Mouse (Mus musculus): ENCODE measurements around the gene Ccdc65.
A peak's percentile ranks its signal among the peaks of the same experiment; 100 is the strongest.

Ccdc65 gene

DNA sequence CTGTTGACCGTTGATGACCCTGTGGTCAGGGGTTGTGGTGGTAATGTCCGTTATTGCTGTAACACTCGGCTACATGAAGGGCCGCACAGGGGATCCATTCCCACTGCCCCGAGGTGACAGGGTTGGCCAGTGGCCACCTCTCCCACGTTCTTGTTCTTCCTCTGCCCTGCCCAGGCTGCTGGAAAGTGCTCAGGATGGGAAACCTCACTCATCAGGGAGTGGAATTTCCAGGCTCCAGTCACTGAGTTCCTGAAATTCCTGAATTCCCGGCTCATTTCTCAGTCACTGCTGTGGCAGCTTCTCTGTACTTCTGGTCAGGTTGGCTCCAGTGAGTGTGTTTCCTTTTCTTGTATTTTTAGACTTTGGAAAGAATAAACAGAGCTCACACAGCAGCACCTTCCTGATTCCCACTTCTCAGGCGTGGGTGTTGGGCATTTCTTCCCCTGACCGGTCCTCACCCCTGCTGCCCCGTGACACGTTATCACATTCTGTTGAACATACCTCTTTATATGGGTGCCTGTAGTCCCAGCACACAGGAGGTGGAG lies 15.8 kb upstream of the Ccdc65 start:
- DNase-seq (ENCODE audit: low spot score in 2 of 2): no peak

DNA sequence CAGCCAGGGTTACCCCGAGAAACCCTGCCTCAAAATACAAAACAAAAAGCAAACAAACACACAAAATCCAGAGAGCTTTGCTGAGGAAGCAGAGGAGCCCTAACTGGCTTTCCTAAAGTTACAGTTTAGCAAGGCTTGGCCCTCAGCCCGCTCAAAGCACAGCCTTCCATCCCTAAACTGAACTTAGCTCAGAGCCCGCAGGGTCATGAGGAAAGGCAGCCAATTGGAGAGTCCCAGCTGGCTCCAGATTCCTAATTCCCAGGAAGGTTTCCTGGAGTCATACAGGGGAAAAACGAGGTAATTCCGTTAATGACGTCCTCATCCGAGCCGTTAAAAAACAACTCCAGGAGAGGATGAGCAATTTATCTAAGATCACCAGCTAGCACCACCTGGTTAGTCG lies 12.3 kb upstream of the Ccdc65 start:
- DNase-seq (ENCODE audit: low spot score in 2 of 2): no peak

DNA sequence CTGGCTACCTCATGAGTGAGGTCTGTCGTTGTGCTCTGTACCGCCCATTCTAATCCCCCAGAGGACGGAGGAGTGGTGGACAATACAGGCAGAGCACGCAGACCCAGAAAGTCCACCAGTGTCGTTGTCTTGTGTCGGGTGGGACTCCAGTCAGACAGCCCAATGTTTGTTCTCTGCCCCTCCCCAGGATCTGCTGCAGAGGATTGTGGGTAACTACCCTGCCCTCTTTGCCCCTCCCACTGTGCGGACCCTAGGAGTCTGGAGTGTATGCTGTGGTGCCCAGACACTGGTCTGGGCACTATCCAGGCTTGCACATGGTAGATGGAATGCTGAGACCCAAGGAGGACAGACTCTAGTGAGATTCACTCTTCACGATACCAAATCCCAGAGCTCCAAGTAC lies 11.8 kb upstream of the Ccdc65 start:
- no peak for DNase-seq (ENCODE audit: low spot score in 2 of 2)

DNA sequence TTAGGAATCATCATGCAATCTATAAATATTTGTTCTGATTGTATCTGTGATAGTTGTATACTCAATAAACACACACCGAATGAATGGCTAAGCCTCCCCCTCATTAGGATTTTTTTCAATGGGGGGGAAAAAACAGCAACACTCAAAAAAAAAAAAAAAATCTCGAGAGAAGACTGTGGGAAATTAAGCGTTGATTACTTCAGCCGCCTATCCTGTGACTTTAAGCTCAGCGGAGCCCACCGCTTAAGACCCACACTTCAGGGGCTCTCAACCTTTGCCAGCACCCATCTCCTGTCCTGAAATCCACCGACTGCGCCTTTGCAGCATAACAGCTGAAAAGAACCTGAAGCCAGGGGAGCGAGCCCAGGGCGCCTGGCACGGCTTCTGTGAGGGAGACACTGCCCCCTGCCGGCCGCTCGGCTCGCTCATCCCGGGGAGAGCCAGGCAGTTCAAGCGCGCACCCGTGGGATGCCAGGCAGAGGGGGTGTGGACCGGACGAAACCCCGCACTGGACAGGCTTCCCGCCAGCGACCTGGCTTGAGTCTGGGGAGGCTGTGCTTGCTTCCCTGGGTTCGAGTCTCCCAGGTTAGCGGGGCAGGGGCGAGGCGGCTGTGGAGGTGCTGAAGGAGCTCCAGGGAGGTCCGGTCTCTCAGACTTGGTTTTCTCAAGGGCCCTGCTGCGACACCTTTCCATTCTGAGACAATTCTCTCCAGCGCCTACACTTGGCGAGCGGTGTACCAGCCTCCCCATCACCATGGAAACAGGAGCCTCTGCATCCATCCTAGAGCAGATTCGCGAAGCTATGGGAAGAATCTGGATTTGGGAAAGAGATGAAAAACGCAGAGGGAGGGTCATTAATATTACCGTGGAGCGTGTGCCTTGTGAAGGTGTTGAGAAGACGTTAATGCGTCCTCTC lies 8.6 kb upstream of the Ccdc65 start:
- DNase-seq (ENCODE audit: low spot score in 2 of 2): peak; percentile 93 to 95

DNA sequence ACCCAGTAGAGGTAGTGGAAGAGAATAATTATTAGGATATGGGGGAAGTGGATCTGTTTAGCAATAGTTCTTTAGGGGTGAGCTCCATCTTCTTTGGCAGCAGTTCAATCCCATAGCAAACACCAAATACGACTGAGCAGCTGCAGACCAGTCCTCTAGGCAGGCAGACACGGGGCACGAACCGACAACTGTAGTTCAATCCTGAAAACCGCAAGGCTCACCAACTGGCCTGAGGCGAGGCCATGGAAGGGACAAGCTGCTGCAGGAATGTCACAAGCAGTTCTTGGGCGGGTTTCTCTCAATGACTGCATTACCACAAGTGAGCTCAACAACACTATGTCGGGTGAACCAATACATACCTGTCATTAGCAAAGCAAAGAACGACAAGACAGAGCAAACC lies 3.7 kb upstream of the Ccdc65 start:
- no peak for DNase-seq (ENCODE audit: low spot score in 2 of 2)

DNA sequence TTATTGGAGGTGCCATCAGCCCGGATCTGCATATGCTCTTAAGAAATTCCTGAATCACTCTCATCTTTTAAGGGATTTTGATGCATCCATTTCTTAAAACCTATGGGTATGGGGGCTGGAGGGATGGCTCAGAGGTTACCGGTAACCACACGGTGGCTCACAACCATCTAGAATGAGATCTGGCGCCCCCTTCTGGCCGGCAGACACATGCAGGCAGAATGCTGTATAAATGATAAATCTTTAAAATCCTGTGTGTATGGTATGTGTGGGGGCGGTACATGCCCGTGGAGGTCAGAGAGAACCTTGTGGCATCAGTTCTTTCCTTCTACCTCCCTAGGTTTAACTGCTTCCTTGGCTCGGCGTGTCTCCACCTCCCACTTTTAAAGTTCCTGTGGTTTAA lies 2.4 kb downstream of the Ccdc65 start:
- peak; percentile 75 to 79 for DNase-seq (ENCODE audit: low spot score in 2 of 2)

DNA sequence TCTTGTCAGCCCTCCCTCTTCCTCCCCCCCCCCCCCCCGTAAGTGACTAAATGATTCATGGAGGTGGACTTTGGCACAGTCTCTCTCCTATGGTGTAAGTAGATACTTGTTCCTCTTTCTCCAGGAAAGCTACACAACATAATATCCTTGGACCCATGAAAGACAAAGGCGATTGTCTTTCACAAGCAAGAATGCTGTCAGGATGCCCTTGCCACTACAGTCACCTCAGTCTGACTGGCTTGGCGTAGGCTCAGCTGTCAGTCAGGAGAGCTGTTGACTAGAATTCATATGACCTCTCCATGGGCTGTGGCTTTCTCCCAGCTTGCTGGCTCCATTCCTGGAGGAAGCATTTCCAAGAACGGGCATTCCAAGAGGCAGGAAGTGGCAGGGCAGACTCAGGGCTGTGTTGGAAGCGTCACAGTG lies 6.2 kb downstream of the Ccdc65 start:
- DNase-seq (ENCODE audit: low spot score in 2 of 2): no peak

DNA sequence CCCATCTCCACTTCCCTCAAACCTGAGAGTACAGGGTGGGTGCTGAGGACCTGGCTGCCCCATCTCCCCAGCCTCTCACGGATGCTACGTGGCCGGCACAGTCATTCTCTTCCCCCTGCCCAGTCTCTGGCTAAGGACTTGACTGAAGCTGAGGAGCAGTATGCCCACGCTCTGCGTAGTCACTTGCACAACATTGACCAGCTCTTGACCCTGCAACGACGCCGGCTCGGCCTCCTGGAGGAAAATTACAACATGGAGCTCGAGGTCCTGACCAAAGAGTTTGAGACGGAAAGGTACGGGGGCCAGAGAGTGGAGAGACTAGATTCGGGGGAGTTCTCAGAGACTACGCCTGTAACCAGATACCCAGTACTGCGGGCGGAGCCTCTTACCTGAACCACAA lies 9.3 kb downstream of the Ccdc65 start:
- no peak for DNase-seq (ENCODE audit: low spot score in 2 of 2)

DNA sequence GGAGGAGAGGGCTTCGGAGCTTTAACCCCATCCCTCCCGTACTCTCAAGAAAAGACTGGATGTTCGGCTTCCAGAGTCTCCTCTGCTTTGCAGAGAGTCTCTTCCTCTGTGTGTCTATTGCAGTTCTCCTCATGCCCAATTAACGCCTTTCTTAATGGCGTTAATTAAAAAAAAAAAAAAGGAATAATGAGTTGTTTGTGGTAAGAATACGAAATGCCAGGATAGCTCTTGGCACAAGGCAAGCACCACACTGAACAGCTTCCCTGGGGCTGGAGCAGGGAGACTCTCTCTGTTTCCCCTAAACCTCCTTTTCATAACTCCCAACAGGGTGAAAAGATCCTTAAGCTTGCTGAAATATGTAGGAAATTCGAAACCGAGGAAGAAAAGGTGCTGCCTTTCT lies 14.2 kb downstream of the Ccdc65 start:
- no peak for DNase-seq (ENCODE audit: low spot score in 2 of 2)

DNA sequence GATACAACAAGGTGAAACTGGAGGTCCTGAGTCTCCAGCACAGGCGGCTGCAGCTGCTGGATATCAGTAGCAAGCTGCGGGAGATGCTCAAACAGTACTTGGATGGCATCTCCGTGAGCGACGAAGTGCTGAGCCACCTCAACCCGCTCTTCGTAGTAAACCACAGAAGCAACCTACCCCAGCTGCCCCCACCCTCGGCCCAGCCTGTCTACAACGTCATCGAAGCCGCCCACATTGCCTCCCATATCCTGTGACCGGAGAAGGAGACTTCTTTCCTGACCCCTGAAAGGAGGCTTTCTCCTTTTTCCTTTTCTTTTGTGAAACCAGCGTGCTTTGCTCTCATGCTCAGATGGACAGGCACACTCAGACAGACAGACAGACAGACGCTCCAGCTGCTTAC lies 14.8 kb downstream of the Ccdc65 start:
- DNase-seq (ENCODE audit: low spot score in 2 of 2): no peak

DNA sequence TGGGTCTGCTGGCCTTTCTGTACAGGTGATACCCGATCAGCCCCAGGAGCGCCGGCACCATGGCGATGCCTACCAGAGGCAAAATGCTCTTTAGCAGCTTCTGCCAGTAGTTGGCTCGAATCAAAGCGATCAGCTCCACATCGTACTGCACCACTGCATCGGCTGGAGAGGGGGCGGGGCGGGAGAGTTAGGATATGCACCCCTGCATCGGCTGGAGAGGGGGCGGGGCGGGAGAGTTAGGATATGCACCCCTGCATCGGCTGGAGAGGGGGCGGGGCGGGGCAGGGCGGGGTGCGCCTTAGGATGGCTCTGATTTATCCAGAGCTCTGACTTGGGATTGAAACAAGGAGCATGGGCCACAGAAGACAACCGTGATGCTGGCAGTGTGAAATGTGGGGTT lies 16.4 kb downstream of the Ccdc65 start:
- no peak for DNase-seq (ENCODE audit: low spot score in 2 of 2)

DNA sequence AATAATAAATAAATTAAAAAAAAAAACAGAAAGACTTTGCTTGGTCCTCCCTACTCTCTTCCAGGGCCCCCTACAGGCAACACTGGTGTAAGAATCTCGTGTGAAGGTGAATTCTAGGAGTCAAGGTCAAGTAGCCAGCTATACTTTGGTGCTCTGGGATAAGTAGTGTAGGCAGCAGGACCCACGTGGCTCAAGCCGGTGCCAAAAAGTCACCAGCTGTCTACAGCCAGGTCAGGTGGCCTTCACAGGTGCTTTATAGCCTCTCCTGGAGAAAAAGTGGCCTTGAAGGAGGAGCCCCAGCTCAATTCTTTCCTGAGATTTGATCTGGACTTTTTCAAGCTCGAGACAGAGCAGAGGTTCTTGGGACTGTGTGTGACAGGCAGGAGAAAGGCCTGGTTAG lies 18.1 kb downstream of the Ccdc65 start:
- DNase-seq (ENCODE audit: low spot score in 2 of 2): no peak

DNA sequence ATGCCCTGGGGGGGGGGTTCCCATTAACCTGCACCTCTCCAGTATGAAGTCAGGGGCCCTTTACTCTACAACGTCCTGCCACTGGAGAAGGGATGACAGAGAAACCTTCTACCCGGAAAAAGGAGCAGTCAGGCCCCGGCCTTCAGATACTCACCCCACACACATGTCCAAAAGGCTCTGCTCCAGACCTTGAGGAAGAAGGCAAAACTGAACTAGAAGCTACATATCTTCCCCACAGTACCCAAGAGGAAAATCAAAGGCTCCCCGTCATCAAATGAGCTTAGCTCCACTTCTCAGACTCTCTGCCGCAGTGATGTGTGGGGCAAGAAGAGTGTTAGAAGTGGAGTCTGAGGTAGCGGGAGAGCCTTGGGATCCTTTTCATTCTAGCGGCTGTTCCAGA lies 18.7 kb downstream of the Ccdc65 start:
- DNase-seq (ENCODE audit: low spot score in 2 of 2): no peak

DNA sequence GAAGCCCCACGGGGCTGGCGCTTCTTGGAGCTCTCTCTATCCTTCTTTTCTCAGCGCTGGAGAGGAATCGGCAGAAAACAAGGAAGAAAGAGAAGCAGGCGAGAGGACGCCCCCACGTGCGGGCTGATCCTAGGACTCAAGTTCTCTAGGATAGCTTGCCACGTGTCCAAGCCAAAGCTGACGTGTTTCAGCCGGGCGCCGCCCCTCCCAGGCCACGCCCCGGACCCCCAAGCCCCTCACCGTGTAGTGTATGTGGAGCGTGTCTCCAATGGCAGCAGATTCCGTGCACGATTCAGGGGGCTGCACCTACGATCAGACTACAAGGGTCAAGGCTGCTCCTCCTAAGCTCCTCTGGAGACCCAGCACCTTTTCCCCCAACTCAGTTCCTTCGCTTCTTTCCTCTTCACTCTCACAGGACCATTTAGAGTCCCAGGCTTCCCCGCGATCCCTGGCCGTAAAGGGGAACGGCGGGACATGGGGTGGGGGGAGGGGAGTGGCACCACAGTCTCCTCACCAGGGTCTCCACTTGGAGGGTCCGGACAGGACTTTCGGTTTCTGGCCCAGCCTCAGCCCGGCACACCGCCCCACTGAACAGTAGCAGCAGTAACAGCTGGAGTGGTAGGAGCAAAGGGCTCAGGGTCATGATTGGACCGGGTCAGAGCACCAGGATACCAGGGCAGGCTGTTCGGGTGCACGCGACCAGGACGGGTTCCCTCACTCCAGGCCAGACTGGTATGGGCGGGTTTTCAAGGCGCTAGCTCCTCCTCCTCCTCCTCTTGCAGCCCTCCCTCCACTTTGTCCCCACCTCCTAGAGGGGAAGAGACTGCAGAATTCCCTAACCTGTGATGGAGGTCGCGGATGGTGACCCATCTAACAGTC lies 19.7 kb downstream of the Ccdc65 start, which contains the start of gene Fkbp11:
Fkbp11 (minus strand) TSS at position 756 of the 879 bp plus-strand sequence.
- no peak for DNase-seq (ENCODE audit: low spot score in 2 of 2)

DNA sequence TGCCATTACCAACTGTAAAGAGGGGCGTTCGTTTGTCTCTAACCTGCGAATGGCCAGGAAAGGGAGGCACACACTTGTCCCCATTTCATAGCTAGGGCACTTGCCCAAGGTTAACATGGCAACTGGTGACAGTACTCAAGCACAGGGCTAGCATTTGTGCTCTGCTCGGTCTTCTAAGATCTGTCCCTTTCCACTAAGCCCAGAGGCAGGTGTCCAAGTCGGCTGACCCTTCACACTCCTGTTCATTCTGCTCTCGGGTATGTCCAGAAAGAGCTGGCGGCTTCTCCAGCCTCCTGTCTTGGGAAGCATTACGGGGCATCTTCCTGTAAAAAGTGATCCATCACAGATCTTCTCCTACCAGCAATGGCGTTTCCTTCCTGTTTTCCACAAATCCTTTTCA lies 20.4 kb downstream of the Ccdc65 start:
- no peak for DNase-seq (ENCODE audit: low spot score in 2 of 2)

DNA sequence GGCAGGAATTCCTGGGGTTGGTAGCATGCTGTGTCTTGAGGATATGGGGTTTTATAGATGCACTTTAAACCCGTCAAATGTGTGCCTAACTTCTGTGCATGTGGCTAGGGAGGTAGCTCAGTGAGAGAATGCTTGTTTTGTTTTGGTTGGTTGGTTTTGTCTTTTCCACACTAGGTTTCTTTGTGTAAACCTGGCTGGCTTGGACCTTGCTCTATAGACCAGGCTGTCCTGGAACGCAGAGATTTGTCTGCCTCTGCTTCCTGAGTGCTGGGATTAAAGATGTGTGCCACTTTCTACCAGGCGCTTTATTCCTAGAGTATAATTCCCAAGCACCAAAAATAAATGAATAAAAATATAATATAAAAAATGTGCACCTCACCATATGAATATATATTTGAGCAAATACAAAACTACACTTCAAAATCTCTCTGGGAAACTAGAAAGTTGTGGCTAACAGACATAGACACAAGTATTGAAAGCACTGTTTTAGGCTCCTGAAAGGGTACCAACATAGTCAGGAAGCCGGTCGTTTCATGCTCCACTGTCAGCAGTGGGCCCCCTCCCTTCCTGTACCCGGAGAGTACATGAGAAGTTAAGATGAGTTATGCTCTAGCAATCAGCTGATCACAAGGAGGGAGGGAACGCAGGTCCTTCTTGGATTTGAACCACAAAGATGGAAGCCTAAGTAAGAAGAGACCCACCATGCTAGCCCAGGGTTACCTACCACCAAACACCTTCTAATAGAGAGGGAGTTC lies 22.0 kb downstream of the Ccdc65 start:
- no peak for DNase-seq (ENCODE audit: low spot score in 2 of 2)

DNA sequence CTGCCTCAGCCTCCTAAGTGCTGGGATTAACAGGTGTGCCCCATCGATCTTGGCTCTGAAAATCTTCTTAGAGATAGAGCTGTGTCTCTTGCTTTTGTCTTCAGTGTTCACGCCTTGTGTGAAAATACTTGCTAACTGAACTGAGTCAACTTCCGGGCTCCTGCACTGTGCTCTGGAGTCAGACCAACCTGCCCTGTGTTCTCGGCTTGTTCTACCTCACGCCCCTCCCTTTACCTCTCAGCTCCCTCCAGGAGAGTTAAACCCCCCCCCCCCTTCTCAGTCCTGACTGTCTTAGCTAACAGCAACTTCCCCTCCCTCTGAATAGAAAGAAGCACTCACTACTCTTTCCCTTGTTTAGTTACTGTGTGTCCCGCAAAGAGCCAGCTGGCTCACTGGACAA lies 22.8 kb downstream of the Ccdc65 start:
- DNase-seq (ENCODE audit: low spot score in 2 of 2): no peak

DNA sequence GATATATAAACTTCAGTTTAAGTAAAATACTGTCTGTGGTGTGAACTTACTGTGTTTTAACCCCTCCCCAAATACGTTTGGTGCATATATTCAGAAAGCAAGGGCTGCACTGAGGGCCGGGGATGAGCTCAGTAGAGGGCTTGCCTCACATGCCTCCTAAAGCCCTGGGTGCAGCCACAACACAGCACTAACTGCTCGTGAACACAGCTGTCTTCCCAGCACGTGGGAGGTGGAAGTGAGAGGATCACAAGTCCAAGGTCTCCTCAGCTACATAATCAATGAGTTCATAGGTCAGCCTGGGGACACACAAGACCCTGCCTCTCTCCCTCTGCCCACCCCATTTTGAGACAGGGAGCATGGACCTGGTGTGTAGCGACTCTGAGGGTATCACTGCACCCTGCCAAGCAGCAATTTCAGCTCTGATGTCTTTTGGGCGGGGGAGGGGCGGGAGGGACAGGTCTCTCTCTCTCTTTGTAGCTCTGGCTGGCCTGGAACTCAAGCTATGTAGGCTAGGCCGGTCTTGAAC lies 24.1 kb downstream of the Ccdc65 start:
- no peak for DNase-seq (ENCODE audit: low spot score in 2 of 2)

DNA sequence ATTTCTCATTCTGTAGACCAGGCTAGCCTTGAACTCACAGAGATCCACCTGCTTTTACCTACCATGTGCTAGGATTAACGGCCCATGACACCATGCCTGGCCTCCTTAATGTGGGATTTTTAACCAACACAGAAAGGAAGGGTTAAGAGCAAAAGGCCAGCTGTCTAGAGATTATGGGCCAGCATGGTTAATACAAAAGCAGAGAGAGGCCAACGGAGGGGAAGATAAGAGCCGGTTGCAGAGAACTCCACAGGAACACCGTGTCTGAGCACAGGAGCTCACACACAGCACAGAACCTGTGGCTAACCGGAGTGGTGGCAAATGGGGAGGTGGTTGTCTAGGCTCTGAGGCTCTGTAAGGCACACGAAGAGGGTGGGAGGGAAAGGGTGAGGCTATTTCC lies 25.4 kb downstream of the Ccdc65 start:
- DNase-seq (ENCODE audit: low spot score in 2 of 2): no peak

DNA sequence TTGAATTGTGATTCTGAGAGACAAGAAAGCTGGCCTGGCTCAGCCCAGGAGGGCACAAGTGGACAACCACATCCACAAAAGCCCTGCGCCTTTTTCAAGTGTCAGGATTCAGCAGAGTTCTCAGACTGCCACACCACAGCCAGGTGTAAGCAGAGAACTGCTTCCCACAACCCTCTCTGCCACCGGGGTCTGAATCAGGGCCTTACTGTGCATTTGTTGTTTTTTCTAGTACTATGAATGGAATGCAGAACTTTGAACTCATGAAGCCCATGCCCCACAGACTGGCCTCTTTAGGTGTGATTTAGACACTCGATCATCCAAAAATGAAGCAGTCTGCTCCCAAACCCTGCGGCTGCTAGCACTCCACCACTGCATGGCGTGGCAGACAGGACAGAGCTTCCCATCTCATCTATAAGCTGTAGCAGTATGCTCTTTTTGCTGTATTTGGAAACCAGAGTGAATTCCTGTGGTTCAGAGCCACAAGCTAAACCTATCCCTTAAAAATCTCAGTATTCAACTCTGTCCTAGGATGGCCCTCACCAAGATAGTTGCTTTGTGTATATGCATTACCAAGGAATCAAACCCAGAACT lies 26.1 kb downstream of the Ccdc65 start:
- DNase-seq (ENCODE audit: low spot score in 2 of 2): no peak

DNA sequence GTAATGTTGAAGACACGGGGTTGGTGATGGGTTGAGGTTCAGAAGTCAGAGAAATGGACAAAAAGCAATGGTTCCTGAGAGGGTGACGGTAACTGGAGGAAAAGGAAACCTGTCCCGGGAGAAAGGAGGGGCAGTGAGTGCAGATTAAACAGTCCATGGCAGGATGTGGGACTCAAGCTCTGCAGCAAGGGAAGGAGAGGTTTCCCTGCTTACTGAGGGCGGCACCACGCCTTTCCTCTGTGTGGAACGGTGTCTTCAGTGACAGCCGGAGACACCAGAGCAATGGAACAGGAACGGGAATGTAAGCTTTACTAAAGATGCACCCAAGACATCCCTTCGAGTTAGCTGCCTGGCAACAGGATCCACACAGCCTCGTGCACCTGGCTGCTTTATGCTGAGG lies 28.5 kb downstream of the Ccdc65 start:
- no peak for DNase-seq (ENCODE audit: low spot score in 2 of 2)
